Mouse (Mus musculus): ENCODE measurements around the gene Gtpbp3. TPM values are rescaled to one million over a fixed set of nuclear protein-coding genes. Genes with fewer than 3 reads are reported as not detected.

Gene Gtpbp3
- 15.5 and 18.3 TPM in 2 replicates for polyA plus RNA-seq (2016; fragmentation: Nextera tagmentation; extraction: Ambion mirVana)

DNA sequence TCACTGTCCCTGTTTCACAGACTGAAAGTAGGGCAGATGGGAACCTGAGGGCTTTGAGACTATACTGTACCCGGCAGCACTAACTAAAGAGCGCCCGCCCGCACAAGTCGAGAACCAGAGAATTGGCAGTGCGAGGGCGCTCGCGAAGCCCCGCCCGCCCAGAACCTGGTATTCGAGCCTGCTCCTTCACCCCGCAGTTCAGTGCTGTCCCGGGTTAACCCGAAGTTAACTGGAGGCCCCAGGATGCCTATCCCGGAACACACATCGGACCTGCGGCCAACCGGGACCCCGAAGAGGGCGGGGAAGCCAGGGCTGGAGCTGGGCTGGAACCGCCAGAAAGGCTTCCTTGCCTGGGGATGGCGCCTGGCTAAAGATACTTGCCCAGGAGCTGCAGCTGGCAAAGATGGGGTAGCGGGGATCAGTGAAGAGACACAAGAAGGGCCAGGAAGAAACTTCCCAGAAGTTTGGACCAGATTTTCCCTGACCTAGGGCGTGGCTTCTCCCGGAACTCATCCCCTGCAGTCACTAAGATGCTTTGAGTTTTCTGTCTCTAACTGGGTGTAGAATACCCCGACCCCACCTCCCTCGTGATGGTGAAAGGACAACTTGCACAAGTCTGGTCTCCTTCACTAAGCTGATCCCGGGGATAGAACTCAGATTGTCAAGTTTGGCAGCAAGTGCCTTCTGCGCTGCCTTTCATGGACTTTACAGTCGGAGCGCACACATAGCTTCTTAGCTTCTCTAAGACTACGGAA lies at the start of gene Gtpbp3:
Gene Gtpbp3 (plus strand): TSS at position 413 of the 755 bp plus-strand sequence.
- peak; percentile 35 for ATAC-seq (ENCODE audit: low FRiP score, low read depth)
- H3K9ac ChIP-seq (replicated peaks): peak within 1 kb of the TSS; percentile 78
- H3K4me1 ChIP-seq: peaks cover 36% of the 10 kb centered on the region
- H3K36me3 ChIP-seq: peaks cover 38% of the 10 kb centered on the region
- WGBS: under 1% methylated on average over 33 of the region's 33 CpGs
- peak within 1 kb of the TSS; percentile 100 for H3K4me2 ChIP-seq (replicated peaks)
- H3K4me3 ChIP-seq: peak within 1 kb of the TSS; percentile 84
- H3K9me3 ChIP-seq: no peaks in the 10 kb centered on the region
- H3K27ac ChIP-seq (replicated peaks): peak within 1 kb of the TSS; percentile 83
- no peaks in the 10 kb centered on the region for H3K27me3 ChIP-seq

GRCm38 (mm10) chr8:71441404-71441803 lies 46.5 kb upstream of the Gtpbp3 start:
- Histone ChIP-seq H3K36me3 (no peaks in the 10 kb centered on the region), H3K27ac (replicated peaks) (no peak overlapping the region), H3K4me3 (no peak overlapping the region), H3K9me3 (no peaks in the 10 kb centered on the region), H3K4me1 (no peaks in the 10 kb centered on the region), H3K27me3 (peaks cover 8% of the 10 kb centered on the region), H3K4me2 (replicated peaks) (no peak overlapping the region), H3K9ac (replicated peaks) (no peak overlapping the region)
- no peak for ATAC-seq (ENCODE audit: low FRiP score, low read depth)
- WGBS: under 1% methylated on average over 7 of the region's 7 CpGs

- Histone ChIP-seq H3K27me3 (peaks cover 8% of the 10 kb centered on the region), H3K4me2 (replicated peaks) (no peak overlapping the region), H3K9ac (replicated peaks) (no peak overlapping the region), H3K36me3 (no peaks in the 10 kb centered on the region), H3K27ac (replicated peaks) (no peak overlapping the region), H3K4me3 (no peak overlapping the region), H3K4me1 (no peaks in the 10 kb centered on the region), H3K9me3 (no peaks in the 10 kb centered on the region)
- 87% methylated on average over 7 of the region's 7 CpGs for WGBS
- no peak for ATAC-seq (ENCODE audit: low FRiP score, low read depth)
Measured at GRCm38 (mm10) chr8:71445096-71445495, 42.8 kb upstream of the Gtpbp3 start.

GRCm38 (mm10) chr8:71451337-71451736 lies 36.6 kb upstream of the Gtpbp3 start:
- H3K4me2 ChIP-seq (replicated peaks): no peak overlapping the region
- WGBS: 67% methylated on average over 4 of the region's 4 CpGs
- H3K4me1 ChIP-seq: no peaks in the 10 kb centered on the region
- no peaks in the 10 kb centered on the region for H3K9me3 ChIP-seq
- peaks cover 4% of the 10 kb centered on the region; the same call in 1 of the 2 replicates for H3K36me3 ChIP-seq
- H3K27ac ChIP-seq (replicated peaks): no peak overlapping the region
- no peak for ATAC-seq (ENCODE audit: low FRiP score, low read depth)
- peaks cover 3% of the 10 kb centered on the region; the same call in 1 of the 2 replicates for H3K27me3 ChIP-seq
- no peak overlapping the region for H3K9ac ChIP-seq (replicated peaks)
- H3K4me3 ChIP-seq: no peak overlapping the region

GRCm38 (mm10) chr8:71451777-71452176 lies 36.1 kb upstream of the Gtpbp3 start:
- H3K4me3 ChIP-seq: no peak overlapping the region
- ATAC-seq (ENCODE audit: low FRiP score, low read depth): no peak
- peaks cover 3% of the 10 kb centered on the region; the same call in 1 of the 2 replicates for H3K27me3 ChIP-seq
- H3K9me3 ChIP-seq: no peaks in the 10 kb centered on the region
- no peak overlapping the region for H3K9ac ChIP-seq (replicated peaks)
- WGBS: 62% methylated on average over 11 of the region's 11 CpGs
- H3K36me3 ChIP-seq: peaks cover 9% of the 10 kb centered on the region
- H3K4me1 ChIP-seq: no peaks in the 10 kb centered on the region
- no peak overlapping the region for H3K4me2 ChIP-seq (replicated peaks)
- no peak overlapping the region for H3K27ac ChIP-seq (replicated peaks)

- no peak for ATAC-seq (ENCODE audit: low FRiP score, low read depth)
- Histone ChIP-seq H3K4me1 (no peaks in the 10 kb centered on the region), H3K36me3 (peaks cover 17% of the 10 kb centered on the region), H3K27ac (replicated peaks) (no peak overlapping the region), H3K9me3 (no peaks in the 10 kb centered on the region), H3K27me3 (peaks cover 3% of the 10 kb centered on the region; the same call in 1 of the 2 replicates), H3K9ac (replicated peaks) (no peak overlapping the region), H3K4me2 (replicated peaks) (no peak overlapping the region), H3K4me3 (no peak overlapping the region)
- 69% methylated on average over 2 of the region's 2 CpGs for WGBS
Measured at GRCm38 (mm10) chr8:71452669-71453068, 35.2 kb upstream of the Gtpbp3 start.

DNA sequence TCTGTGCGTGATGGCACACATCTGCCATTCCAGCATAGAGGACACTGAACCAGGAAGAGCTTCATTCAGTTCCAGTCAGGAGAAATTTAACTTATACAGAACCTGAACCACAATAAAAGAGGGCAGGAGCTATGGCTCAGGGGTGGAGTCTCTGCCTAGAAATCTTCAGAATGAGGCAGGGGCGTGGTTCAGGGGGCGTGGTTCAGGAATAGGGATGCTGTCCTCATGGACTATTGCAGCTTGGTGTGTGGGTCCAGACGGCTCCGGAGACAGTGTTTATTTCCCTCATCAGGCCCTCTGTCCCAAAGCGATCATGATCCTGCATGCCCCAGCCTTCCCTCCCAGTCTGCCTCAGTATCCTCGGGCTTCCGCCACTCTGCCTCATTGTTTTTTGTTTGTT lies 33.2 kb upstream of the Gtpbp3 start:
- Histone ChIP-seq H3K36me3 (peaks cover 37% of the 10 kb centered on the region), H3K27ac (replicated peaks) (no peak overlapping the region), H3K4me2 (replicated peaks) (no peak overlapping the region), H3K9ac (replicated peaks) (no peak overlapping the region), H3K4me1 (0 out of 2 replicates have a peak, but pooled peaks cover 2% of the 10 kb centered on the region), H3K4me3 (no peak overlapping the region), H3K9me3 (no peaks in the 10 kb centered on the region), H3K27me3 (peaks cover 3% of the 10 kb centered on the region; the same call in 1 of the 2 replicates)
- 87% methylated on average over 8 of the region's 8 CpGs for WGBS
- no peak for ATAC-seq (ENCODE audit: low FRiP score, low read depth)

- H3K9me3 ChIP-seq: no peaks in the 10 kb centered on the region
- no peak overlapping the region for H3K27ac ChIP-seq (replicated peaks)
- peaks cover 12% of the 10 kb centered on the region for H3K4me1 ChIP-seq
- H3K27me3 ChIP-seq: peaks cover 3% of the 10 kb centered on the region; the same call in 1 of the 2 replicates
- WGBS: 44% methylated on average over 22 of the region's 22 CpGs
- peaks cover 56% of the 10 kb centered on the region for H3K36me3 ChIP-seq
- no peak overlapping the region for H3K4me3 ChIP-seq
- H3K9ac ChIP-seq (replicated peaks): no peak overlapping the region
- H3K4me2 ChIP-seq (replicated peaks): no peak overlapping the region
- 0 out of 2 replicates have a peak, but pooled peaks have one; percentile 29 for ATAC-seq (ENCODE audit: low FRiP score, low read depth)
Measured at GRCm38 (mm10) chr8:71456906-71457305, 31.0 kb upstream of the Gtpbp3 start.

DNA sequence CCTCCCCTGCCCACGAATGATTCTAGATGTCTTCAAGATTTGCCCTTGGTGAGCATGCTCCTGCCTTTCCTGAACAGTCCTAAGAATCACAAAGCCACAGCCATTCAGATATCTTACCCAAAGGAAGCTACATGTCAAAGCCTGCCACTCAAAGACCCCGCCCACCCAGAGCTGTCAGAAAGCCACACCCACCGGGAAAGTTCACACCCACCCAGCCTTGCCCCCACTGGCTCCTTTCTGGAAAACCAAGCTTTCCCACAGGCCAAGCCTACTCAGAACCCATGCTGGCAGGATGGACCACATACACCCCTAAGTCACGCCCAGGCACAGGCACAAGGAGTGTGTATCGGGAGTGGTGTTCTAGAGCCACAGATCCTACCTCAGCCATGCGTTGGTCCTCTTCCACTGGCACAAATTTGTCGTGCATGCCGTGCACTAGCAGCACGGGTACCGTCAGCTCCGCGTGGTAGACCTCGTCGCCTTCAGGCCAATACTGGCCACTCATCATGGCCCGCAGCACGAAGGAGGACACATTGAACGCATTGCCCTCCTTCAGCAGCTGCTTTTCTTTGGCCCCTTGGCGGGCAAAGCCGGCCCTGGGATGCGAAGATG lies 30.1 kb upstream of the Gtpbp3 start:
- H3K4me2 ChIP-seq (replicated peaks): no peak overlapping the region
- no peak for ATAC-seq (ENCODE audit: low FRiP score, low read depth)
- H3K4me1 ChIP-seq: peaks cover 21% of the 10 kb centered on the region
- peaks cover 3% of the 10 kb centered on the region; the same call in 1 of the 2 replicates for H3K27me3 ChIP-seq
- no peak overlapping the region for H3K4me3 ChIP-seq
- no peaks in the 10 kb centered on the region for H3K9me3 ChIP-seq
- no peak overlapping the region for H3K27ac ChIP-seq (replicated peaks)
- 87% methylated on average over 20 of the region's 20 CpGs for WGBS
- no peak overlapping the region for H3K9ac ChIP-seq (replicated peaks)
- H3K36me3 ChIP-seq: peaks cover 56% of the 10 kb centered on the region

DNA sequence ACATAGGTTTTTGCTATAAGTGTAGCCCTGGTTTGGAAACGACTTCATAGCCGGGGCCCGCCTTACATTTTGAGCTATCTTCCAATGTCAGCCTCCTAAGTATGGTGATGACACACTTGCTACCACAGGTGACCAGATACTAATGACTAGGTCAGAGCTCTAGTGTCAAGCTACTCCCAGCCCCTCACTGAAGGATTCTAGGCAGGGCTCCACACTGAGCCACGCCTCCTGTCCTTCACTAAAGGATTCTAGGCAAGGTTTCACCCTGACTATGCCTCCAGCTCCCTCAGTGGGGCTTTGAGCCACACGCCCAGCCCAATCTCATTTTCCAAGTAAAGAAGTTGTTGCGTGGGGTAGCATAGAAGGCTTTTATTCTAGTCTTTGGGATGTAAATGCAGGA lies 27.2 kb upstream of the Gtpbp3 start:
- Histone ChIP-seq H3K4me2 (replicated peaks) (no peak overlapping the region), H3K9me3 (no peaks in the 10 kb centered on the region), H3K27me3 (no peaks in the 10 kb centered on the region), H3K27ac (replicated peaks) (no peak overlapping the region), H3K9ac (replicated peaks) (no peak overlapping the region), H3K4me1 (peaks cover 37% of the 10 kb centered on the region), H3K36me3 (peaks cover 56% of the 10 kb centered on the region), H3K4me3 (no peak overlapping the region)
- ATAC-seq (ENCODE audit: low FRiP score, low read depth): no peak
- 94% methylated on average over 6 of the region's 6 CpGs for WGBS

GRCm38 (mm10) chr8:71461152-71461840 lies 26.6 kb upstream of the Gtpbp3 start:
- no peak for ATAC-seq (ENCODE audit: low FRiP score, low read depth)
- Histone ChIP-seq H3K4me3 (peak overlapping the region; percentile 4; the same call in 1 of the 2 replicates), H3K9me3 (no peaks in the 10 kb centered on the region), H3K4me2 (replicated peaks) (peak overlapping the region; percentile 90), H3K27me3 (no peaks in the 10 kb centered on the region), H3K4me1 (peaks cover 40% of the 10 kb centered on the region), H3K27ac (replicated peaks) (no peak overlapping the region), H3K36me3 (peaks cover 55% of the 10 kb centered on the region), H3K9ac (replicated peaks) (peak overlapping the region; percentile 0; the same call in 1 of the 2 replicates)
- WGBS: 82% methylated on average over 47 of the region's 47 CpGs

GRCm38 (mm10) chr8:71462191-71462590 lies 25.7 kb upstream of the Gtpbp3 start:
- H3K4me1 ChIP-seq: peaks cover 40% of the 10 kb centered on the region
- peak overlapping the region; percentile 90 for H3K4me2 ChIP-seq (replicated peaks)
- no peaks in the 10 kb centered on the region for H3K9me3 ChIP-seq
- no peaks in the 10 kb centered on the region for H3K27me3 ChIP-seq
- peaks cover 47% of the 10 kb centered on the region for H3K36me3 ChIP-seq
- H3K27ac ChIP-seq (replicated peaks): no peak overlapping the region
- H3K9ac ChIP-seq (replicated peaks): peak overlapping the region; percentile 91
- WGBS: 74% methylated on average over 4 of the region's 4 CpGs
- peak overlapping the region; percentile 84 for H3K4me3 ChIP-seq
- ATAC-seq (ENCODE audit: low FRiP score, low read depth): no peak
